Mouse (Mus musculus): ENCODE measurements around the gene Pithd1. TPM values are rescaled to one million over a fixed set of nuclear protein-coding genes. Genes with fewer than 3 reads are reported as not detected.

Pithd1 gene
- polyA plus RNA-seq, 1 experiment from 2014 or later, result 45.9 TPM

DNA sequence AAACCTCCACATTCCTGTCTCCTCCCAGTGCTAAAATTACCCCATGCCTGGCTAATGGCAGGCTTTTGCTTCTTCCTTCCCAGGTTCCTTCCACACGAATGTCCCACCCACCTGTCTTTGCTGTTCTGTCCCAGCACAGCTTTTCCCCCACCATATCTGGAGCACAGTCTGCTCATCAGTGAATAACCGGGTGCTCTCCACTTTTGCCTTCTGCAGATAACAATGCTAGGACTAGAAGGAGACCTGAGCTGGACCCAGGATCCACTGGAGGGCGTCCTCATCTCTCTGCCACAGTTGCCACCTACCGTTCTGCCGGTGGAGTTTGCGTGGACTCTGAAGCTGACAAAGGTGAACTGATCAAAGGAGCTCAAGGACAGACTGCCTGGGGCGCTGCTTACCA, 48.2 kb downstream of the Pithd1 start:
- H3K9me3 ChIP-seq (ENCODE audit: control insufficient read depth, low read depth, low read length), result no peaks in the 10 kb centered on the region
- 78% methylated on average over 7 of the region's 7 CpGs for WGBS
- no peak overlapping the region for H3K4me3 ChIP-seq (ENCODE audit: low read depth, low read length)
- H3K27ac ChIP-seq (ENCODE audit: low read length), result no peak overlapping the region
- no peak for ATAC-seq (ENCODE audit: insufficient number of reproducible peaks, insufficient read depth, low FRiP score, low read depth)
- no peak overlapping the region for H3K9ac ChIP-seq (replicated peaks; ENCODE audit: low read depth, low read length)
- no peak overlapping the region for H3K4me2 ChIP-seq (replicated peaks; ENCODE audit: low read depth, low read length)
- H3K36me3 ChIP-seq (ENCODE audit: control insufficient read depth, insufficient read depth, low read length), result peaks cover 7% of the 10 kb centered on the region
- no peaks in the 10 kb centered on the region for H3K4me1 ChIP-seq (ENCODE audit: control insufficient read depth, insufficient read depth, low read length)
- no peaks in the 10 kb centered on the region for H3K27me3 ChIP-seq (ENCODE audit: control insufficient read depth, insufficient read depth, low read length)

DNA sequence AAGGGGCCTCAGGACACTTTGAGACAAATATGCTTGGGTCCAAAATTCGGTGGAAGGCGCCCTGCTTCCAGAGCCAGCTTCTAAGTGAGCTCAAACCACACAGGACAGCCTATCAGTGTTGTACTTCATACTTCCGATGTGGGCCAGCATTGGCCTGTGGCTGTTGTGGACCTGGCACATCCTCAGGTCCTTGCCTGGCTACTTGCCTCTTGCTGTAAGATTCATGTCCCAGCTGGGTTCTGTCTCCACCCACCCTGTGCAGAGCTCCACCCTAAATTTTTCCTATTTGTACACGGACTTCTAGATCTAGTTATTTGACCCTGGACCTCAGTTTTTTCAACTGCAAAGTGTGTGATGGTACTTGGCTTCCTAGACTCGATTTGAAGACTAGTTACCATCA, 51.6 kb downstream of the Pithd1 start:
- 55% methylated on average over 5 of the region's 5 CpGs for whole genome bisulfite sequencing
- no peaks in the 10 kb centered on the region for H3K9me3 ChIP-seq (ENCODE audit: control insufficient read depth, low read depth, low read length)

DNA sequence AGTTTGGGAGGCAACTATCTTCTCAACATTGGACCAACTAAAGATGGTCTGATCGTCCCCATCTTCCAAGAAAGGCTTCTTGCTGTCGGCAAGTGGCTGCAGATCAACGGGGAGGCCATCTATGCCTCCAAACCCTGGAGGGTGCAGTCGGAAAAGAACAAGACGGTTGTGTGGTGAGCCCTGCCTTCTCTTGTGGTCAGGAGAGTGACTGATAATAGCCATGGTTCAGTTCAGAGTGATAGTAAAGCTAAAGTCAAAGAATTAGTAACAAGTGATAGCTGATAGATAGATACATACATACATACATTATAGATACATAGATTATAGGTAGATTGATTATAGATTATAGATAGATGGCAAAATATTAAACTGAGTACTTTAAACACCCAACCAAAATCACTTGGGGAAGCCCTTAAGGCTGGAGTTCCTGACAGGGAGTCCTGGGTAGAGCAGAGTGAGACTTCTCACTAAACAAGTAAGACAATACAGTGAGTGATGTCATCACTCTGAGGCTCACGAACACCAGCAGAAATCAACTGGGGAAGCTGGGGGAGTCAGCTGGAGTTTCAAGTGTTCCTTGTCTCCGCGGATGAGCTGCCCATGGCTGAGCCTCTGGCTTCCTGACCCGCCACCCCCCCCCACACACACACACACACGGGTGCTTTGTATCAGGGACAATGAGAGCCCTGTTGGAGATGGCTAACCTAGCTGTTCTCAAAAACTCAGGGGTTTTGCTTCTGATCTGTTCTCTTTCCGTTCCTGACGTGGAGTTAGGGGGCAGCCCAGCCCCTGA, 52.2 kb downstream of the Pithd1 start:
- Histone ChIP-seq H3K36me3 (ENCODE audit: control insufficient read depth, insufficient read depth, low read length) (peaks cover 11% of the 10 kb centered on the region), H3K4me2 (replicated peaks; ENCODE audit: low read depth, low read length) (no peak overlapping the region), H3K27ac (ENCODE audit: low read length) (no peak overlapping the region), H3K9me3 (ENCODE audit: control insufficient read depth, low read depth, low read length) (no peaks in the 10 kb centered on the region), H3K9ac (replicated peaks; ENCODE audit: low read depth, low read length) (no peak overlapping the region), H3K4me3 (ENCODE audit: low read depth, low read length) (no peak overlapping the region), H3K27me3 (ENCODE audit: control insufficient read depth, insufficient read depth, low read length) (no peaks in the 10 kb centered on the region), H3K4me1 (ENCODE audit: control insufficient read depth, insufficient read depth, low read length) (no peaks in the 10 kb centered on the region)
- ATAC-seq (ENCODE audit: insufficient number of reproducible peaks, insufficient read depth, low FRiP score, low read depth), result peak; percentile 42; the same call in 1 of the 2 replicates
- 64% methylated on average over 12 of the region's 12 CpGs for whole genome bisulfite sequencing

More for the DNA sequence above, 51.6 kb downstream of the Pithd1 start:
- Histone ChIP-seq H3K27ac (ENCODE audit: low read length) (no peak overlapping the region), H3K9ac (replicated peaks; ENCODE audit: low read depth, low read length) (no peak overlapping the region), H3K4me1 (ENCODE audit: control insufficient read depth, insufficient read depth, low read length) (no peaks in the 10 kb centered on the region), H3K27me3 (ENCODE audit: control insufficient read depth, insufficient read depth, low read length) (no peaks in the 10 kb centered on the region), H3K4me2 (replicated peaks; ENCODE audit: low read depth, low read length) (no peak overlapping the region), H3K36me3 (ENCODE audit: control insufficient read depth, insufficient read depth, low read length) (peaks cover 11% of the 10 kb centered on the region), H3K4me3 (ENCODE audit: low read depth, low read length) (no peak overlapping the region)
- no peak for ATAC-seq (ENCODE audit: insufficient number of reproducible peaks, insufficient read depth, low FRiP score, low read depth)

DNA sequence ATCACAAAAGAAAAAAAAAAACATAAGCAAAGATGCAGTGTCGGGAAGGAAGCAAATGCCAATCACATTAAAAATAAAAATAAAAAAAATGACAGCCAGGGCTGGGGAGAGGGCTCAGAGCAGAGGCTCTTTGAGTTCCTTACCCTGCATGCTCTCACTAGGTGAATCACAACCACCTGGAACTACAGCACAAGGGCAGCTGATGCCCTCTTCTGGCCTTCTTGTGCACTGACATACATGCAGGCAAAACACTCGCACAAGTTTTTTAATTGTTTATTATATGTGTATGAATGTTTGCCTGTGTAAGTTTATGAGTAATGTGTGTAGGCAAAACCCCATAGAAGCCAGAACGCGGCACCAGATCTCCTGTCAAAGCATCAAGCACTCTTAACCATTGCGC, 55.2 kb downstream of the Pithd1 start:
- 65% methylated on average over 5 of the region's 5 CpGs for WGBS
- Histone ChIP-seq H3K4me1 (ENCODE audit: control insufficient read depth, insufficient read depth, low read length) (no peaks in the 10 kb centered on the region), H3K27me3 (ENCODE audit: control insufficient read depth, insufficient read depth, low read length) (no peaks in the 10 kb centered on the region), H3K4me3 (ENCODE audit: low read depth, low read length) (no peak overlapping the region), H3K4me2 (replicated peaks; ENCODE audit: low read depth, low read length) (no peak overlapping the region), H3K9ac (replicated peaks; ENCODE audit: low read depth, low read length) (no peak overlapping the region), H3K27ac (ENCODE audit: low read length) (no peak overlapping the region), H3K9me3 (ENCODE audit: control insufficient read depth, low read depth, low read length) (no peaks in the 10 kb centered on the region), H3K36me3 (ENCODE audit: control insufficient read depth, insufficient read depth, low read length) (peaks cover 3% of the 10 kb centered on the region)
- ATAC-seq (ENCODE audit: insufficient number of reproducible peaks, insufficient read depth, low FRiP score, low read depth), result no peak

DNA sequence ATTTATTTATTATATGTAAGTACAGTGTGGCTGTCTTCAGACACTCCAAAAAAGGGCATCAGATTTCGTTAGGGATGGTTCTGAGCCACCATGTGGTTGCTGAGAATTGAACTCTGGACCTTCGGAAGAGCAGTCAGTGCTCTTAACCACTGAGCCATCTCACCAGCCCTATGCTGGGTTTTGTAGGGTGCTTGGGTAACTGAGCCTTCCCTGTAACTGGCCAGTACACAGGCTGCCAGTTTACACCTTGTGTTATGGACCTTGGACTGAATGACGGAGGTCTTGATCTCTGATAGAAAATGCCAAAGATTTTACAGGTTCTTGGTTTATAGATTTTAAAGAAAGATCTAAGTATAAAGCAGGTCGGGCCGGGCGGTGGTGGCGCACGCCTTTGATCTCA, 56.8 kb downstream of the Pithd1 start:
- no peaks in the 10 kb centered on the region for H3K4me1 ChIP-seq (ENCODE audit: control insufficient read depth, insufficient read depth, low read length)
- H3K27ac ChIP-seq (ENCODE audit: low read length), result no peak overlapping the region
- no peak for ATAC-seq (ENCODE audit: insufficient number of reproducible peaks, insufficient read depth, low FRiP score, low read depth)
- no peak overlapping the region for H3K4me3 ChIP-seq (ENCODE audit: low read depth, low read length)
- no peak overlapping the region for H3K9ac ChIP-seq (replicated peaks; ENCODE audit: low read depth, low read length)
- 93% methylated on average over 8 of the region's 8 CpGs for WGBS
- no peaks in the 10 kb centered on the region for H3K9me3 ChIP-seq (ENCODE audit: control insufficient read depth, low read depth, low read length)
- no peak overlapping the region for H3K4me2 ChIP-seq (replicated peaks; ENCODE audit: low read depth, low read length)
- peaks cover 7% of the 10 kb centered on the region for H3K36me3 ChIP-seq (ENCODE audit: control insufficient read depth, insufficient read depth, low read length)
- H3K27me3 ChIP-seq (ENCODE audit: control insufficient read depth, insufficient read depth, low read length), result no peaks in the 10 kb centered on the region

DNA sequence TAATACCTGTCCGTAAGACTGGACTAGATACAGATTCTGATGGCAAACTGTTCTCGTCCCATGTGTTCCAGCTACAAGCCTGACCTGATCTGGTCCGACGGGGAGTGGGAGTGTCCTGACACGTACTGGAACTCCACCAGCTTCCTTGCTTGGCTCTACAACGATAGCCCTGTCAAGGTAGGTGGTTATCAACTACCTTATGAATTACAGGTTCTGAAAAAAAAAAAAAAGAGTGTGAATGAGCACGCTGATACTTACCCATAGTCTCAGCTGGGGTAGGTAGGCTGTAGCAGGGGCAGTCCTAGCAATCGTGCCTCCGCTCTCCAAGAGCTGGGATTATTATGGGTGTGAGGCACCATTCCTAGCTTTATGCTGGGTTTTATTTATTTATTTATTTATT, 57.2 kb downstream of the Pithd1 start:
- H3K9me3 ChIP-seq (ENCODE audit: control insufficient read depth, low read depth, low read length), result no peaks in the 10 kb centered on the region
- peaks cover 7% of the 10 kb centered on the region for H3K36me3 ChIP-seq (ENCODE audit: control insufficient read depth, insufficient read depth, low read length)
- H3K4me1 ChIP-seq (ENCODE audit: control insufficient read depth, insufficient read depth, low read length), result no peaks in the 10 kb centered on the region
- 81% methylated on average over 9 of the region's 9 CpGs for WGBS
- H3K27ac ChIP-seq (ENCODE audit: low read length), result no peak overlapping the region
- no peak overlapping the region for H3K9ac ChIP-seq (replicated peaks; ENCODE audit: low read depth, low read length)
- no peaks in the 10 kb centered on the region for H3K27me3 ChIP-seq (ENCODE audit: control insufficient read depth, insufficient read depth, low read length)
- H3K4me2 ChIP-seq (replicated peaks; ENCODE audit: low read depth, low read length), result no peak overlapping the region
- ATAC-seq (ENCODE audit: insufficient number of reproducible peaks, insufficient read depth, low FRiP score, low read depth), result no peak
- H3K4me3 ChIP-seq (ENCODE audit: low read depth, low read length), result no peak overlapping the region

DNA sequence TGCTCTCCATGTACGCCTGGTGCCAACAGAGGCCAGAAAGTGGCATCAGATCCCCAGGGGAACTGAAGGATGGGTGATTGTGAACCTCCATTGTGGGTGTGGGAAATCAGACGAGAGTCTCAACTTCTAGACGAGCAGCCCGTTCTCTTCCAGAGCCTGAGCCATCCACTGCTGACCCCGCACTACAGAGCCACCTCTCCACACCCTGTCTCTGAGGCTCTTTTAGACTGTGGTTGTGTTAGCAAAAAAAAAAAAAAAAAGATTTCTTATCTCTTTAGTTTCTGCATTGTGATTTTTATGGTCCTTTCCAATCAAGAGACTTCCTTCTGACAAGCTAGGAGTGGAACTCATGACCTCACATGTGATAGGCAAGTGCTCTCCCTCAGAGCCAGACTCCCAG, 57.7 kb downstream of the Pithd1 start:
- Histone ChIP-seq H3K27ac (ENCODE audit: low read length) (no peak overlapping the region), H3K36me3 (ENCODE audit: control insufficient read depth, insufficient read depth, low read length) (peaks cover 7% of the 10 kb centered on the region), H3K4me3 (ENCODE audit: low read depth, low read length) (no peak overlapping the region), H3K4me2 (replicated peaks; ENCODE audit: low read depth, low read length) (no peak overlapping the region), H3K9me3 (ENCODE audit: control insufficient read depth, low read depth, low read length) (no peaks in the 10 kb centered on the region), H3K27me3 (ENCODE audit: control insufficient read depth, insufficient read depth, low read length) (no peaks in the 10 kb centered on the region), H3K4me1 (ENCODE audit: control insufficient read depth, insufficient read depth, low read length) (no peaks in the 10 kb centered on the region), H3K9ac (replicated peaks; ENCODE audit: low read depth, low read length) (no peak overlapping the region)
- WGBS, result 87% methylated on average over 5 of the region's 5 CpGs
- no peak for ATAC-seq (ENCODE audit: insufficient number of reproducible peaks, insufficient read depth, low FRiP score, low read depth)

DNA sequence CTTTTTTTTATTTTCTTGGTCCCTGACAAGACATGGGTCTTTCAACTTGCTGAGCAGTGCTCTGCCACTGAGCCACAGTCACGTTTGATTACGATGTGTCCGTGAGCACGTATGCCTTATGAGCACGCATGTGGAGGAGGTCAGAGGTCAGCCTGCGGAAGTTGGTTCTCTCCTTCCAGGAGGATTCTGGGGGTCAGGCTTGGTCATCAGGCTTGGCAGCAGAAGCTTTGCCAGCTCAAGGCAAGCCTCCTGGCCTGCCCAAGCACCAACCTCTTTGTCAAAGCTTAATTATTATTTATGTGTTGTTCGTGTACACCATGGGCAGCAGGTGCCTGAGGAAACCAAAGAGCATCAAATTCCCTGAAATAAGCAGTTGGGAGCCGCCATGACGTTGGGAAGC, 58.7 kb downstream of the Pithd1 start:
- WGBS, result 81% methylated on average over 9 of the region's 9 CpGs
- Histone ChIP-seq H3K36me3 (ENCODE audit: control insufficient read depth, insufficient read depth, low read length) (peaks cover 13% of the 10 kb centered on the region), H3K4me1 (ENCODE audit: control insufficient read depth, insufficient read depth, low read length) (no peaks in the 10 kb centered on the region), H3K27me3 (ENCODE audit: control insufficient read depth, insufficient read depth, low read length) (no peaks in the 10 kb centered on the region), H3K9me3 (ENCODE audit: control insufficient read depth, low read depth, low read length) (no peaks in the 10 kb centered on the region), H3K4me3 (ENCODE audit: low read depth, low read length) (no peak overlapping the region), H3K9ac (replicated peaks; ENCODE audit: low read depth, low read length) (no peak overlapping the region), H3K27ac (ENCODE audit: low read length) (no peak overlapping the region), H3K4me2 (replicated peaks; ENCODE audit: low read depth, low read length) (no peak overlapping the region)
- no peak for ATAC-seq (ENCODE audit: insufficient number of reproducible peaks, insufficient read depth, low FRiP score, low read depth)

DNA sequence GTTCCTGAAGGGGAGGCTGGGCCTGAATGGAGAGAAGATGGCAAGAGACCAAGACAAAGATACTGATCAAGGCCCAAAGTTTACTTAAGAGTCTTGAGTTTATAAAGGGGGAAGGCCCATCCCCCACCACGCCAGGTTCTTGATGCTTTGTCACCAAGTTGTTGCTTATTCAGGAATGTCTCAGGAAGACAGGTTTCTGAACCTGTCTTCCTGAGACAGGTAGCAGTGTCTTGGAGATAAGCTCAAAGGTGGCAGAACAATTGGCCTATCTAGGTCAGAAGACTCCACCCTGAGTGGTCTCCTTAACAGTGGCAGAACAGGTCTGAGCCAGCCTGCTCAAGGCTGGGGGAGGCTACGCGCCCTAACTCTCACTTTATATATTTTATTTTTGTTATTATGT, 60.2 kb downstream of the Pithd1 start:
- H3K4me3 ChIP-seq (ENCODE audit: low read depth, low read length), result no peak overlapping the region
- H3K4me1 ChIP-seq (ENCODE audit: control insufficient read depth, insufficient read depth, low read length), result no peaks in the 10 kb centered on the region; the same call in 1 of the 2 replicates
- no peaks in the 10 kb centered on the region for H3K9me3 ChIP-seq (ENCODE audit: control insufficient read depth, low read depth, low read length)
- no peak overlapping the region for H3K9ac ChIP-seq (replicated peaks; ENCODE audit: low read depth, low read length)
- no peak for ATAC-seq (ENCODE audit: insufficient number of reproducible peaks, insufficient read depth, low FRiP score, low read depth)
- no peak overlapping the region for H3K27ac ChIP-seq (ENCODE audit: low read length)
- H3K36me3 ChIP-seq (ENCODE audit: control insufficient read depth, insufficient read depth, low read length), result peaks cover 13% of the 10 kb centered on the region
- no peak overlapping the region for H3K4me2 ChIP-seq (replicated peaks; ENCODE audit: low read depth, low read length)
- WGBS, result 88% methylated on average over 3 of the region's 3 CpGs
- H3K27me3 ChIP-seq (ENCODE audit: control insufficient read depth, insufficient read depth, low read length), result no peaks in the 10 kb centered on the region
